Mouse (Mus musculus) embryonic facial prominence, embryonic 11.5 days (tissue): ENCODE data around the gene Stat2. TPM values are rescaled to one million over a fixed set of nuclear protein-coding genes. Genes with fewer than 3 reads are reported as not detected.

Experiments
- ATAC-seq: fragments of 200-750 bp; cut with Nextera tagmentation; replicated peaks from 2 replicates; pipeline ENCODE4 v1.8.0; 2017; ENCODE audit warnings: low read depth; ENCODE audit not compliant: insufficient number of reproducible peaks, low FRiP score, low TSS enrichment
- DNase-seq: peaks from one replicate; pipeline ENCODE4 v3.0.0-alpha.2; 2015; ENCODE audit warnings: low spot score
- H3K27ac ChIP-seq: fragments of 300-500 bp; sonication (generic); replicated peaks from 2 replicates; pipeline ENCODE4 v1.5.1; 2014; ENCODE audit warnings: mild to moderate bottlenecking, low read depth, low read length, control low read depth
- H3K27me3 ChIP-seq: fragments of 300-500 bp; sonication (generic); 2 replicates; pipeline ENCODE4 v1.6.1; 2014; ENCODE audit warnings: mild to moderate bottlenecking, low read length, moderate library complexity, mixed read lengths; ENCODE audit not compliant: control insufficient read depth, insufficient read depth
- H3K36me3 ChIP-seq: fragments of 300-500 bp; sonication (generic); replicated peaks from 2 replicates; pipeline ENCODE4 v1.6.1; 2014; ENCODE audit warnings: low read depth, mild to moderate bottlenecking, low read length, moderate library complexity, mixed read lengths; ENCODE audit not compliant: control insufficient read depth, insufficient read depth
- H3K4me1 ChIP-seq: fragments of 300-500 bp; sonication (generic); 2 replicates; pipeline ENCODE4 v1.6.1; 2014; ENCODE audit warnings: low read length, mixed read lengths; ENCODE audit not compliant: control insufficient read depth, insufficient read depth
- H3K4me2 ChIP-seq: fragments of 300-500 bp; sonication (generic); 2 replicates; pipeline ENCODE4 v1.6.1; 2014; ENCODE audit warnings: low read depth, mild to moderate bottlenecking, control low read depth, low read length, moderate library complexity
- H3K4me3 ChIP-seq: fragments of 300-500 bp; sonication (generic); 2 replicates; pipeline ENCODE4 v1.5.1; 2014; ENCODE audit warnings: low read depth, low read length, control low read depth
- H3K9ac ChIP-seq: fragments of 300-500 bp; sonication (generic); replicated peaks from 2 replicates; pipeline ENCODE4 v1.6.1; 2014; ENCODE audit warnings: mild to moderate bottlenecking, control low read depth, low read length
- H3K9me3 ChIP-seq: fragments of 300-500 bp; sonication (generic); replicated peaks from 2 replicates; pipeline ENCODE4 v1.6.1; 2016; ENCODE audit warnings: mild to moderate bottlenecking, low read length, inconsistent platforms, mixed read lengths; ENCODE audit not compliant: control insufficient read depth
- WGBS: fragments of 180-500 bp; shearing (Covaris S2); extraction: QIAGEN DNeasy Blood & Tissue Kit; methylation state at CpG from one replicate; pipeline ENCODE4 v1.1.7; 2014; 5-methylcytosine and 5-hydroxymethylcytosine counted together
- polyA plus RNA-seq: library from polyadenylated mRNA; unstranded; fragments of >200 nt; fragmentation: Nextera tagmentation; extraction: Ambion mirVana; gene quantifications from 2 replicates; pipeline ENCODE4 v1.2.1, GENCODE M21; 2014

Gene Stat2
- polyA plus RNA-seq, 1 experiment from 2014 or later, result 12.7 TPM

- Histone ChIP-seq H3K4me1 (no peaks in the 10 kb centered on the region), H3K4me3 (no peak overlapping the region), H3K27ac (no peak overlapping the region), H3K27me3 (no peaks in the 10 kb centered on the region), H3K36me3 (peaks cover 35% of the 10 kb centered on the region), H3K4me2 (no peak overlapping the region), H3K9me3 (no peaks in the 10 kb centered on the region), H3K9ac (no peak overlapping the region)
- DNase-seq (no peak), ATAC-seq (no peak)
- 94% methylated on average over 15 of the region's 15 CpGs for WGBS
Measured at GRCm38 (mm10) chr10:128244121-128244520, 26.2 kb upstream of the Stat2 start.

- H3K27ac ChIP-seq, result no peak overlapping the region
- no peak overlapping the region for H3K4me2 ChIP-seq
- H3K36me3 ChIP-seq, result peaks cover 50% of the 10 kb centered on the region
- DNase-seq (peak; percentile 30), ATAC-seq (no peak)
- H3K4me3 ChIP-seq, result no peak overlapping the region
- H3K4me1 ChIP-seq, result no peaks in the 10 kb centered on the region
- WGBS, result 79% methylated on average over 17 of the region's 17 CpGs
- no peak overlapping the region for H3K9ac ChIP-seq
- H3K9me3 ChIP-seq, result no peaks in the 10 kb centered on the region
- H3K27me3 ChIP-seq, result no peaks in the 10 kb centered on the region
Measured at GRCm38 (mm10) chr10:128247020-128247732, 23.2 kb upstream of the Stat2 start.

- DNase-seq, result no peak
- no peaks in the 10 kb centered on the region for H3K27me3 ChIP-seq
- ATAC-seq, result no peak
- H3K27ac ChIP-seq, result no peak overlapping the region
- H3K4me3 ChIP-seq, result no peak overlapping the region
- no peaks in the 10 kb centered on the region for H3K9me3 ChIP-seq
- no peak overlapping the region for H3K4me2 ChIP-seq
- peaks cover 40% of the 10 kb centered on the region for H3K36me3 ChIP-seq
- no peaks in the 10 kb centered on the region for H3K4me1 ChIP-seq
- WGBS, result 96% methylated on average over 13 of the region's 13 CpGs
- H3K9ac ChIP-seq, result no peak overlapping the region
Measured at GRCm38 (mm10) chr10:128250565-128250964, 19.8 kb upstream of the Stat2 start.

- H3K4me2 ChIP-seq, result no peak within 1 kb of the TSS
- H3K27ac ChIP-seq, result no peak within 1 kb of the TSS
- H3K9ac ChIP-seq, result no peak within 1 kb of the TSS
- H3K4me3 ChIP-seq, result no peak within 1 kb of the TSS
- H3K27me3 ChIP-seq, result no peaks in the 10 kb centered on the region
- peaks cover 28% of the 10 kb centered on the region for H3K36me3 ChIP-seq
- H3K9me3 ChIP-seq, result no peaks in the 10 kb centered on the region
- ATAC-seq (no peak), DNase-seq (no peak)
- WGBS, result 84% methylated on average over 4 of the region's 4 CpGs
- H3K4me1 ChIP-seq, result no peaks in the 10 kb centered on the region
Measured at GRCm38 (mm10) chr10:128253677-128254255, 16.6 kb upstream of the Stat2 start, which contains the start of gene Apon. Gene Apon (plus strand): TSS chr10:128254096.

- ATAC-seq (no peak), DNase-seq (no peak)
- Histone ChIP-seq H3K4me1 (no peaks in the 10 kb centered on the region), H3K9me3 (no peaks in the 10 kb centered on the region), H3K4me3 (no peak overlapping the region), H3K9ac (no peak overlapping the region), H3K27ac (no peak overlapping the region), H3K36me3 (peaks cover 11% of the 10 kb centered on the region), H3K4me2 (no peak overlapping the region), H3K27me3 (no peaks in the 10 kb centered on the region)
- 89% methylated on average over 8 of the region's 8 CpGs for WGBS
Measured at GRCm38 (mm10) chr10:128255925-128256324, 14.4 kb upstream of the Stat2 start.

- Histone ChIP-seq H3K9ac (no peak overlapping the region), H3K27ac (no peak overlapping the region), H3K9me3 (no peaks in the 10 kb centered on the region), H3K4me3 (no peak overlapping the region), H3K36me3 (peaks cover 9% of the 10 kb centered on the region), H3K27me3 (no peaks in the 10 kb centered on the region), H3K4me1 (no peaks in the 10 kb centered on the region), H3K4me2 (no peak overlapping the region)
- WGBS, result 87% methylated on average over 8 of the region's 8 CpGs
- DNase-seq (no peak), ATAC-seq (no peak)
Measured at GRCm38 (mm10) chr10:128256328-128256727, 14.0 kb upstream of the Stat2 start.

GRCm38 (mm10) chr10:128258953-128259352, 11.4 kb upstream of the Stat2 start:
- no peak overlapping the region for H3K4me2 ChIP-seq
- H3K9ac ChIP-seq, result no peak overlapping the region
- H3K27ac ChIP-seq, result no peak overlapping the region
- no peak overlapping the region for H3K4me3 ChIP-seq
- H3K9me3 ChIP-seq, result no peaks in the 10 kb centered on the region
- no peaks in the 10 kb centered on the region for H3K36me3 ChIP-seq
- no peak for DNase-seq
- no peak for ATAC-seq
- 91% methylated on average over 4 of the region's 4 CpGs for WGBS
- no peaks in the 10 kb centered on the region for H3K27me3 ChIP-seq
- no peaks in the 10 kb centered on the region for H3K4me1 ChIP-seq

GRCm38 (mm10) chr10:128259946-128260345, 10.4 kb upstream of the Stat2 start:
- Histone ChIP-seq H3K27ac (no peak overlapping the region), H3K4me1 (no peaks in the 10 kb centered on the region), H3K27me3 (no peaks in the 10 kb centered on the region), H3K9me3 (no peaks in the 10 kb centered on the region), H3K4me2 (no peak overlapping the region), H3K4me3 (no peak overlapping the region), H3K36me3 (no peaks in the 10 kb centered on the region), H3K9ac (no peak overlapping the region)
- DNase-seq, result no peak
- WGBS, result 82% methylated on average over 5 of the region's 5 CpGs
- no peak for ATAC-seq
